Mouse (Mus musculus): ENCODE results near the gene Rnps1.

- TF ChIP-seq MAZ (IDR thresholded peaks at IDR 0.05; ENCODE audit: low read depth, low read length) (no peak), POLR2A (IDR thresholded peaks at IDR 0.05; ENCODE audit: low read depth, low read length) (no peak), HCFC1 (IDR thresholded peaks at IDR 0.05; ENCODE audit: low read depth, low read length) (no peak), ELF1 (IDR thresholded peaks at IDR 0.05; ENCODE audit: low read depth, low read length) (no peak), GABPA (IDR thresholded peaks at IDR 0.05; ENCODE audit: insufficient replicate concordance, low read depth, low read length) (no peak), SMC3 (IDR thresholded peaks at IDR 0.05; ENCODE audit: low read depth, low read length) (0 out of 2 replicates have a peak, but pooled peaks have one; percentile 17), NRF1 (IDR thresholded peaks at IDR 0.05; ENCODE audit: low read depth, low read length) (no peak), CTCF (conservative IDR thresholded peaks at IDR 0.05 in 1 of 2, IDR thresholded peaks at IDR 0.05 in 1 of 2; ENCODE audit: low read depth in 2 of 2, low read length in 2 of 2) (peak in 1 of 2 experiments; percentile 57; a peak in 2 of 4 replicates), RAD21 (IDR thresholded peaks at IDR 0.05; ENCODE audit: low read depth, low read length) (no peak; the same call in 1 of the 2 replicates), ZC3H11A (IDR thresholded peaks at IDR 0.05; ENCODE audit: low read depth, low read length) (no peak), MEF2A (IDR thresholded peaks at IDR 0.05; ENCODE audit: borderline replicate concordance, low read depth, low read length) (0 out of 2 replicates have a peak, but pooled peaks have one; percentile 26)
Observed at GRCm38 (mm10) chr17:24413557-24414211, 681 bp upstream of the Rnps1 start.
